Mouse (Mus musculus) common myeloid progenitor, adult 5-6 weeks (primary cell): ENCODE data around the gene Lrrc19. TPM values are rescaled to one million over a fixed set of nuclear protein-coding genes. Genes with fewer than 3 reads are reported as not detected.
A peak's percentile ranks its signal among the peaks of the same experiment; 100 is the strongest.
"Not testable (repeated sequence)": the region's sequence is repeated elsewhere in the genome, so short reads cannot be mapped to it uniquely, and the experiment has no call there.

Source experiments
- ATAC-seq: replicated peaks from 2 replicates; pipeline ENCODE4 v1.8.0; 2016; ENCODE audit warnings: low read depth, mild to moderate bottlenecking, moderate TSS enrichment, inconsistent platforms; ENCODE audit not compliant: poor library complexity, severe bottlenecking
- total RNA-seq: library from RNA; stranded (forward); fragments of 200-1000, 187-1606 nt; gene quantifications from 2 replicates; pipeline ENCODE4 v1.2.3, GENCODE M21; 2017

The Lrrc19 gene
- total RNA-seq: not detected in 2 replicates

- ATAC-seq: no peak
Measured at GRCm38 (mm10) chr4:94649920-94650319, at the start of gene Lrrc19. TSS of gene Lrrc19 (minus strand) at chr4:94650144.

- ATAC-seq: no peak
Measured at GRCm38 (mm10) chr4:94696368-94696767, 46.4 kb upstream of the Lrrc19 start.

GRCm38 (mm10) chr4:94692175-94692574 lies 42.2 kb upstream of the Lrrc19 start:
- ATAC-seq: no peak

GRCm38 (mm10) chr4:94691078-94691477 lies 41.1 kb upstream of the Lrrc19 start:
- ATAC-seq: peak; percentile 91

GRCm38 (mm10) chr4:94689804-94690203 lies 39.9 kb upstream of the Lrrc19 start:
- ATAC-seq: not testable (repeated sequence)

- no peak for ATAC-seq
Measured at GRCm38 (mm10) chr4:94683305-94683704, 33.4 kb upstream of the Lrrc19 start.

- peak; percentile 95 for ATAC-seq
Measured at GRCm38 (mm10) chr4:94682029-94682428, 32.1 kb upstream of the Lrrc19 start.

GRCm38 (mm10) chr4:94681181-94681580 lies 31.2 kb upstream of the Lrrc19 start:
- ATAC-seq: no peak

- no peak for ATAC-seq
Measured at GRCm38 (mm10) chr4:94680662-94681061, 30.7 kb upstream of the Lrrc19 start.

- peak; percentile 98 for ATAC-seq
Measured at GRCm38 (mm10) chr4:94669718-94670117, 19.8 kb upstream of the Lrrc19 start.

- ATAC-seq: not testable (repeated sequence)
Measured at GRCm38 (mm10) chr4:94650426-94651175, 657 bp upstream of the Lrrc19 start.

GRCm38 (mm10) chr4:94643141-94643540 lies 6.8 kb downstream of the Lrrc19 start:
- no peak for ATAC-seq

GRCm38 (mm10) chr4:94620077-94620476 lies 29.9 kb downstream of the Lrrc19 start:
- no peak for ATAC-seq

GRCm38 (mm10) chr4:94614627-94615006 lies 35.3 kb downstream of the Lrrc19 start:
- ATAC-seq: peak; percentile 41

GRCm38 (mm10) chr4:94613972-94614626 lies 35.8 kb downstream of the Lrrc19 start, which contains the start of gene Ift74:
TSS of gene Ift74 (plus strand) at chr4:94614491.
- ATAC-seq: peak; percentile 100

GRCm38 (mm10) chr4:94610339-94610738 lies 39.6 kb downstream of the Lrrc19 start:
- no peak for ATAC-seq

GRCm38 (mm10) chr4:94605591-94605990 lies 44.4 kb downstream of the Lrrc19 start:
- no peak for ATAC-seq

- no peak for ATAC-seq
Measured at GRCm38 (mm10) chr4:94604452-94605019, 45.4 kb downstream of the Lrrc19 start.

GRCm38 (mm10) chr4:94603031-94603629 lies 46.8 kb downstream of the Lrrc19 start, which contains the start of gene Plaa:
TSS of gene Plaa (minus strand) at chr4:94603244.
- ATAC-seq: peak; percentile 98

- peak; percentile 33; the same call in 1 of the 2 replicates for ATAC-seq
Measured at GRCm38 (mm10) chr4:94602496-94603030, 47.4 kb downstream of the Lrrc19 start.
